In genomic region chr13:14522906-14523269, GRCm38 (mm10) we compare ENCODE assay signal across 8 mouse cellular contexts. TPM values are rescaled to one million over a fixed set of nuclear protein-coding genes. Genes with fewer than 3 reads are reported as not detected.
DNase-seq lines count a peak whose midpoint lies in the region; ATAC-seq and TF ChIP-seq lines count a peak whose summit lies in the region.

Hecw1 (minus strand) TSS chr13:14523228.

- H3K27ac ChIP-seq in heart, embryonic 10.5 days = peak within 1 kb of the TSS; percentile 53; the same call in 1 of the 2 replicates
- H3K27ac ChIP-seq in olfactory bulb, adult 2 months (ENCODE audit: insufficient read depth, low read depth, low read length) = peak within 1 kb of the TSS; percentile 40

- H3K4me1 ChIP-seq in heart, embryonic 10.5 days = peaks cover 14% of the 10 kb centered on the region
- H3K4me1 ChIP-seq in olfactory bulb, adult 2 months (ENCODE audit: control insufficient read depth, insufficient read depth, low read length) = peaks cover 4% of the 10 kb centered on the region

- 3% methylated on average over 15 of the region's 15 CpGs for WGBS in heart, embryonic 10.5 days
- WGBS in olfactory bulb, adult 2 months = under 1% methylated on average over 15 of the region's 15 CpGs

- H3K9me3 ChIP-seq in heart, embryonic 10.5 days = no peaks in the 10 kb centered on the region

- intact Hi-C loops in left cerebral cortex, postnatal 4 days (cut with DNase I) = loop anchor here (10.0 kb wide), 1 partner anchor 178 kb away; no protein-coding TSS in a partner anchor

- TF ChIP-seq CTCF in olfactory bulb, adult 2 months (IDR thresholded peaks at IDR 0.05; ENCODE audit: insufficient read depth, low read depth, low read length) = no peak

- TF ChIP-seq POLR2A in olfactory bulb, adult 2 months (IDR thresholded peaks at IDR 0.05; ENCODE audit: insufficient read depth, low read depth, low read length) = 0 out of 2 replicates have a peak, but pooled peaks have one; percentile 28

- H3K36me3 ChIP-seq in heart, embryonic 10.5 days = no peaks in the 10 kb centered on the region

- ATAC-seq in hematopoietic stem cell, adult 5-6 weeks (replicated peaks in 1 of 2; ENCODE audit: insufficient read depth in 1 of 2, low FRiP score in 2 of 2, low TSS enrichment in 1 of 2, low read depth in 1 of 2, poor library complexity in 2 of 2, severe bottlenecking in 2 of 2) = peak; percentile 32 to 46; a peak in 3 of 4 replicates

- DNase-seq in heart, embryonic 10.5 days (ENCODE audit: low spot score) = no peak
- DNase-seq in heart, postnatal 4 days = no peak
- DNase-seq in cerebellum, postnatal 25 days = peak; percentile 67 to 72
- peak; percentile 51 for DNase-seq in left cerebral cortex, postnatal 4 days
- DNase-seq in ovary, adult 18-20 months (ENCODE audit: low spot score) = no peak
- DNase-seq in adipocyte (ENCODE audit: low spot score) = no peak

- peaks cover 38% of the 10 kb centered on the region for H3K27me3 ChIP-seq in heart, embryonic 10.5 days (ENCODE audit: insufficient read depth, poor library complexity, severe bottlenecking)

- H3K4me3 ChIP-seq in heart, embryonic 10.5 days = peak within 1 kb of the TSS; percentile 66
- peak within 1 kb of the TSS; percentile 93 for H3K4me3 ChIP-seq in olfactory bulb, adult 2 months (ENCODE audit: insufficient read depth, low read depth, low read length)

RNA-seq across cellular contexts. Expression of gene Hecw1, which starts in this region (rescaled TPM):
- 0.11 and 0.42 TPM in 2 replicates for polyA plus RNA-seq in heart, embryonic 10.5 days (2016; fragmentation: Nextera tagmentation; extraction: Ambion mirVana)
- 1 to 10 TPM; 1.2 to 1.8 TPM for total RNA-seq in heart, postnatal 4 days (2021)
- not detected in 2 replicates for total RNA-seq in hematopoietic stem cell, adult 5-6 weeks (2017)
- total RNA-seq in left cerebral cortex, postnatal 4 days (2021) = 100 to 1,000 TPM; 199 to 218 TPM
- not detected in 2 replicates for polyA plus RNA-seq in olfactory bulb, adult 2 months (2012; ENCODE audit: insufficient read depth, insufficient read length, low replicate concordance, missing spikeins)

Comparison
In these comparisons a context has a peak if more than half of its experiments do, and no peak if none do; other contexts are left out.
1. RNA of gene Hecw1 (total RNA-seq): 199 to 218 TPM in left cerebral cortex, postnatal 4 days; 1.2 to 1.8 TPM in heart, postnatal 4 days and not detected in hematopoietic stem cell, adult 5-6 weeks; every median in the first group is over 10 times any median in the second.
2. Peak in ATAC-seq in hematopoietic stem cell, adult 5-6 weeks; RNA of the gene not detected or under 1 TPM.
3. DNase-seq: peak in cerebellum, postnatal 25 days (2 of 2) and left cerebral cortex, postnatal 4 days (single experiment); none in heart, embryonic 10.5 days (single experiment), heart, postnatal 4 days (single experiment), ovary, adult 18-20 months (single experiment) and adipocyte (single experiment).